Mouse (Mus musculus) heart, adult 9 months (tissue): ENCODE data around the gene Plin4.
"Not testable (repeated sequence)": the region's sequence is repeated elsewhere in the genome, so short reads cannot be mapped to it uniquely, and the experiment has no call there.

Source experiments
- DNase-seq, 2 experiments: peaks; one replicate each; pipeline ENCODE4 v3.0.0; 2022; ENCODE audit warnings: low spot score in 2 of 2

Plin4 gene

GRCm38 (mm10) chr17:56126175-56126574 is 16.6 kb upstream of the Plin4 start:
- no peak for DNase-seq

DNA sequence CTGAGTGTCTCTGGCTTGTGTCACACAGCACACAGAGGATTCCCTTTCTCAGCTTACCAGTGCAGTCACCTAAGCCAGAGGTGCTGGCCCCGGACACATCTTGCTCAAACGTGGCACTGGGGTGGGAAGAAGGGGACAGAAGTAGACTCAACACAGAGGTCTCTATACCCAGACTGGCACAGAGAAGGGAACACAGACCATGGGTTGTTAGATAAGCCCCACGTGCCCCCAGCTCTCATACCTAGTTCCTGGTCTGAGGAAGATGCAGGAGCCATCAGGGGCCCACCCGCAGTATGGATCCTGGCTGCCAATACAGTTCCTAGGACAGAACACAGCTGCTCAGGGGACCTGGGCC is 15.7 kb upstream of the Plin4 start:
- no peak for DNase-seq

DNA sequence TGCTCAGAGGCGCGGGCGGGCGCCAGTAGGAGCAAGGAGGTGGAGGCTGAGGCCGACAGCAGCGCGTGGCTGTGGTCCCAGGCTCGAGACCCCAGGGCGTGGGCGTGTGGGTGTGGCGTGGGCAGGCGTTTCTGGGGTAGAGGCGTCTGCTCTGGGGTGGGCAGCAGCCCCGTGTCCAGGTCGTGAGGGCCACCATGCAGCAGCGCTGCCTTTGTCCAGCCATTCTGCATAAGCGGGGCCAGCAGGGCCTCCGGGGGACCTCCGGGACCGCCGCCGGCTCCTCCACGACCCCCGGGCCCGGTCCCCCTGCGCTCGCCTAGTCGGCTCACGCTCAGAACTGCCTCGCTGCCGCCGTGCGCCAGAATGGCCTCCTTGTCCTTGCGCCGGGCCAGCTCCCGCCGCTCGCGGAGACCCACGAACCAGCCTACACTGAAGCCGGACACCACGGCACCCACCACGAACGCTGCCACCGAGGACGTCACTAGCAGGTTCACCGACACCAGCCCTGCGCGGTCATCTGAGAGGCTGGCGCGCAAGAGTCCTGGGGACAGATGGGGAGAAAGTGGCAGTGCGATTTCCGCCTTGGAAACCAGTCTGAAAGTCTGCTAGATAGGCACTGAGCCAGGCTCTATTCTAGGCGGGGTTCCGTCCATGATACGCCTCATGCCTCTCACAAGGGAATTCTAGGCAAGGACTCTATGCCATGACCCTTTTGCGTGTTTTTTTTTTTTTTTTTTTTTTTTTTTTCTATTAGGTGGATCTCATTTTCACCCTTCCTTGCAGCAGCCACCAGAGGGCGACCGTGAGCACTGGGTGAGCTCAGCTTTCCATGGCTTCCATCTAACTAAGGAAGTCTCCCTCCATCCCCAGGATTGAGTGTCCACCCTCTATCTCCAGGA is 15.0 kb upstream of the Plin4 start:
- peak in 1 of 2 experiments; percentile 68 for DNase-seq

GRCm38 (mm10) chr17:56123681-56124340 is 14.2 kb upstream of the Plin4 start:
- DNase-seq = no peak

DNA sequence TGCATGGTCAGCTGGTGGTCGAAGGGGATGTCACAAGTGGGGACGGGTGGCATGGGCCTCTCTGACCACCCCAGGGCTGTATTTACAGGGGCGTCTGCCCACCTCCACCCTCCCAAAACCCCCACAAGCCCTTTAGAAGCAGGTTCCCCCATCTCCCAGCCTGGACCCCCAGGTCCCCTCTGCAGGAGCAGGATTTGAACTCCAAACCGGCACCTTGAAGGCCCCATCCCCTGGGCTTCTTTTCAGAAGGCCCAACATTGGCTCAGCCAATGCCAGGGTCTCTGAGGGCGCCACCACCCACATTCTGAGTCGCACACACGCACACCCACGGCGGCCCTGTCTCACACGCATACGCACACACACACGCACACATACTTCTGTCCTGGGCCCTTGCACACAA is 13.6 kb upstream of the Plin4 start:
- DNase-seq = no peak

DNA sequence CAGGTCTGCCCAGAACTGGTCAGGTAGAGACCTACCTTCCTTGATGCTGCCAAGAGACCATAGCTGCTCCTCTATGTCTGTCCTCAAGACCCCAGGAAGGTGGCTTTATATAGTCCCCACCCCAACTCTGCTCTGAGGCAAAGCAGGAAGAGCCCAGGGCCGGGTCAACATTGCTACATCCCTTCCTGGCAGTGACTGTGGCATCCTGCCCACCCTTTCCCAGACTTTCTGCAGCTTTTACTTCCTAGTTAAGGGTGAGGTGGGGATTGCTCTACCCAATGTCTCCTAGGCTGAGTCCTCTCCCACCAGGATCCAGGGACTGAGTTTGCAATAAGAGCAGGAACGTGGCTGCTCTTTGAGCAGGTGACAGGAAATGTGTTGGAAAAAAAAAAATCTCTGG is 12.2 kb upstream of the Plin4 start, which contains the start of gene Lrg1:
Gene Lrg1 (minus strand): TSS at position 176 of the 400 bp plus-strand sequence.
- no peak for DNase-seq

GRCm38 (mm10) chr17:56119981-56120880 is 10.6 kb upstream of the Plin4 start:
- peak; percentile 61 to 75 for DNase-seq

DNA sequence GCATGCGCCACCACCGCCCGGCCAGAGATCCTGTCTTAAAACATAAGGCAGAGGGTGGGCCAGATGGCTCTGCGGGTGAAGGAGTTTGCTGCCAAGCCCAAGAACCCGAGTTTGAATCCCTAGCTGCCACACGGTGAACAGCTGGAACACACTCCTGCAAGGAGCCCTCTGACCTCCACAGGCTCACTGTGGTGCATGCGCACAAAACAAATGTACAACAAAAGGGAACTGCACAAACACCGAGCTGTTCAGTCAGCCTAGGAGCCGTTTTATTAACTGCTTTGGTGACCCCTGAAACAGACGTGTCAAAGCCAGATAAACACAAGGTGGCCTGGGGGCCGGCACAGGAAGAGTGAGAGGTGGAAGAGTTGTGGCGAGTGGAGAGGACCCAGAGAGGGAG is 9.8 kb upstream of the Plin4 start:
- DNase-seq = no peak

DNA sequence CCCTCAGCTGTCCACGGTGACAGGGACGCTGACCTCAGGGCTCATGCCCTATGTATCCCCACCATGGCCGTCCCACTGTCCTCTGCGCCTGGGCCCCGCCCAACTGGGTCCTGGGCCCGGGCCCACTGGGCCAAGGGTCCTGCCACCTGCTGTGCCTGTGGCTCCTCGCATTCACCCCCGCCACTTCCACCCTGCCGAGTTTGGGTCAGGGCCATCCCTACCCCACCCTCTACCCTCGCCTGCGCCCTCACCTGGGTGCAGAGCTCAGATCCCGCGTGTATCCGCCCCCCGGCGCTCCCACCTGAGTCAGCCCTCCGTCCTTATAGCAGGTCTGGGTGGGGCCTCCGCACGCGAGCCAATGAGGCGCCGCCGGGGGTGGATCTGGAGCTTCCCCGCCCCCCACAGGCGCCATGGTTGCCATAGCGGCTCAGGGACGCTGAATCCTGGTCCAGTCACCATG is 7.7 kb upstream of the Plin4 start, which contains the start of gene Plin5:
Gene Plin5 (minus strand): TSS at position 346 of the 460 bp plus-strand sequence.
- peak; percentile 78 to 80 for DNase-seq

- DNase-seq = no peak
Observed at GRCm38 (mm10) chr17:56116193-56116592, 6.6 kb upstream of the Plin4 start.

DNA sequence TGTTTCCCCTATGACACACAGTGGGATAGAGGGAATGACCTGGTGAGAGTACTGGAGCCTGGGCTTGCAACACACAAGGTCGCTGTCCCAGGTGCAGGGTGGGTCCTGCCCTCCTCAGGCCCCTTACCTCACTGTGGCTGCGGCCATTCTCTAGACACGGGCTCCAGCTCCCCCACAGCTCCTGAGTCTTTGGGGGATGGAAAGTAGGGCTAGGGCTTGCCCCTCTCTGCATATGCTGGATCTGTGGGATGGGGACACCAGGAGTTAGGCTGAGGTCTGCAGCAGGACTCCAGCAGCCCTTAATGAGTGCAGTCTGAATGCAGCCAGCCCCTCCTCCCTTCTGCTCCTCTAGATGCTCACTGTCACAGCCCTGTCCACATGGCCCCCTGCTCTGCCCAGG is 3.1 kb upstream of the Plin4 start:
- DNase-seq = no peak

DNA sequence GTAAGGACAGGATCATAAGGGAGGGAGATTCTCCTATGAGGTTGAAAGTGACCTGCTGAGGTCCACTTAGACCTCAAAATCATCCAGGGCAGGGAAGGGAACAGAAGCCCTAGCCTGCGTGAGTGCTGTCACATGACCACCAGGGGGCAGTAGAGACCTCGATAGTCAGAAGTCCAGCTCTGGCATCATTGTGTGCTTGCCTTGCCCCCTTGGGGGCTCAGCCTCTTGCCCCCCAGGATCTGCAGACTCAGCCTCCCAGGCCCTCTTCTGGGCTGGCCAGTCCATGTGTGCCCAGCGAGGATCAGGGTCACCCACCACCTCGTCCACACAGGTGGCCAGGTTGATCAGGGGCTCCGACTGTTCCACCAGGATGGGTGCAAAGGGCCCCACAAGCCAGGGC is 2.3 kb upstream of the Plin4 start:
- no peak for DNase-seq

DNA sequence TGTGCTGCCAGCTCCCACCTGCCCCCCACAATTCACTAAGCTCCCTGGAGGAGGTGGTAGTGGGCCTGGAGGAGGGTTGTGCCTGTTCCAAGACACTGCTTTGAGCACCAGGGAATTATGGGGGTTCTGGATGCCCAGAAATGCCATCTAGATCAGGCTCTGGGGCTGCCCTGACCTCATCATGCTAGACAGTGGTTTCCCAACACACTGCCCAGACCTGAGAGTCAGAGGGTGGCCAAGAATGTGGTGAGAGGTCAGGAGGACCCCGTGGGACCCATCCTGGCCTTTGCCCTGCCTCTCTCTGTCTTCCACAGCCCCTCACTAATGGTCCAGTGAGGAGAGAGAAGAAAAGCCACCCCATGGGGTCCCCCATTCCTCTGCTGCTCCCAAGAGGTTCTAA is 1.4 kb upstream of the Plin4 start:
- DNase-seq = no peak

DNA sequence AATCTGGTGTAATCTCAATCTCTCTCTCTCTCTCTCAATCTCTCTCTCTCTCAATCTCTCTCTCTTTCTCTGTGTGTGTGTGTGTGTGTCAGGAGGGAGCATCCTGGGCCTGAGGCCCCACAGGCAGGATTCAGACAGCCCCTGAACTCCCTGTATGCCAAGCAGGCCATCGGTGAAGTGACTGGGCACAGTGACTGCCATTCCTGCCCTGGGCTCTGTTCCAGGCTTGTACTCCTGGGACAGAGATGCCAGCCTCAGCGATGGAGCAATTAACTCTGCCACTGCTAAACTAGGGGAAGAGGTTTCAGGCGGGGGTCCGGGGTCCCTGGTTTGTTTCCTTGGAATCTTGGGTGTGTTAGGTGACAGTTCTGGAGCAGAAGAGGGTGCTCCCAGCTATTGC is 968 bp upstream of the Plin4 start:
- DNase-seq = no peak

GRCm38 (mm10) chr17:56108334-56109044 is 1.1 kb downstream of the Plin4 start:
- DNase-seq = peak; percentile 89 to 91

DNA sequence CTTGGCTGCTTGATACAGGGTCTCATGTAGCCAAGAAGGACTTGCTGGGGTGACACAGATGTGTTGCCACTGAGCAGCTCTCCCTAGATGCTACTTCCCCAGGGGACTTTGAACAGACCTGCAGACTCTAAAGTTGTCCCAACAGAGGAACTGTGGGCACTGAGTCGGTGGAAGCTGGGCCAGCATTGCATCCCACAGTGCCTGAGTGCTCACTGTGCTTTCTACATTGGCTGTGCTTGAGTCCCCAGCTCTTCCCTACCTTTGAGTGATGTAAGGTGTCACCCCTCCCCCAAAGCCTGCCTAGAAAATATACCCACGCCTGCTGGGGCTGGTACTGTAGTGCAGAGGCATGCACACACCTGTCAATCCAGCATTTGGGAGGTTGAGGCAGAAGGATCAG is 1.9 kb downstream of the Plin4 start:
- DNase-seq = no peak

GRCm38 (mm10) chr17:56106981-56107380 is 2.6 kb downstream of the Plin4 start:
- no peak for DNase-seq

GRCm38 (mm10) chr17:56106436-56106835 is 3.2 kb downstream of the Plin4 start:
- not testable (repeated sequence) for DNase-seq

- not testable (repeated sequence) for DNase-seq
Observed at GRCm38 (mm10) chr17:56104821-56105220, 4.8 kb downstream of the Plin4 start.

GRCm38 (mm10) chr17:56103465-56104285 is 5.9 kb downstream of the Plin4 start:
- no peak for DNase-seq
